26 mouse cellular contexts compared by ENCODE assay signal in genomic region chr14:15359893-15360292, GRCm38 (mm10).
DNase-seq lines count a peak whose midpoint lies in the region; ATAC-seq and TF ChIP-seq lines count a peak whose summit lies in the region.
"Had no signal": no experiment of that assay in that cellular context is flagged by ENCODE, and none has a peak within 500 bp of the region (broad histone marks: within the 10 kb centered on the region; RNA-seq: fewer than 3 reads in every experiment).

No protein-coding gene starts in this region.

- DNase-seq in frontal cortex, postnatal 14 days (ENCODE audit: low spot score in 2 of 2), result no peak
- DNase-seq in layer of hippocampus, adult 18-20 months (ENCODE audit: low spot score in 2 of 2), result peak; percentile 8 to 46
- DNase-seq in layer of hippocampus, adult 9-10 months (ENCODE audit: low spot score), result no peak
- DNase-seq in stomach, postnatal 0 days (ENCODE audit: low spot score), result no peak
- DNase-seq in spleen, postnatal 36 days (ENCODE audit: low spot score in 2 of 2), result no peak
- DNase-seq in ovary, postnatal 36 days (ENCODE audit: low spot score), result no peak
- DNase-seq: adrenal gland, postnatal 25 days; heart, adult 18-20 months; heart, postnatal 14 days; kidney, postnatal 25 days; liver, postnatal 0 days; thymus, adult 2 months; thymus, postnatal 4 days had no signal

- H3K4me2 ChIP-seq in stomach, embryonic 14.5 days (replicated peaks; ENCODE audit: low read depth, low read length), result no peak overlapping the region
- H3K4me2 ChIP-seq in stomach, postnatal 0 days (replicated peaks; ENCODE audit: low read depth), result no peak overlapping the region
- H3K4me2 ChIP-seq: forebrain, embryonic 13.5 days; heart, embryonic 13.5 days; limb, embryonic 12.5 days; liver, embryonic 11.5 days; neural tube, embryonic 13.5 days had no signal

- H3K27me3 ChIP-seq in stomach, embryonic 14.5 days (ENCODE audit: control insufficient read depth, insufficient read depth, low read length), result no peaks in the 10 kb centered on the region
- H3K27me3 ChIP-seq in stomach, postnatal 0 days (ENCODE audit: control insufficient read depth, insufficient read depth, low read length), result no peaks in the 10 kb centered on the region
- H3K27me3 ChIP-seq: forebrain, embryonic 13.5 days; heart, embryonic 13.5 days; limb, embryonic 12.5 days; neural tube, embryonic 13.5 days had no signal

- no peak overlapping the region for H3K9ac ChIP-seq in stomach, embryonic 14.5 days (replicated peaks; ENCODE audit: low read depth, low read length)
- no peak overlapping the region for H3K9ac ChIP-seq in stomach, postnatal 0 days (ENCODE audit: low read length)
- H3K9ac ChIP-seq: forebrain, embryonic 13.5 days; heart, embryonic 13.5 days; limb, embryonic 12.5 days; liver, postnatal 0 days; neural tube, embryonic 13.5 days had no signal

- no peak for TF ChIP-seq EP300 in stomach, postnatal 0 days (optimal IDR thresholded peaks at IDR 0.05)

- peak; percentile 80 for ATAC-seq in frontal cortex, adult (ENCODE audit: low TSS enrichment)
- ATAC-seq in stomach, embryonic 14.5 days (ENCODE audit: insufficient number of reproducible peaks, insufficient read depth, low FRiP score, low read depth), result no peak
- ATAC-seq in stomach, postnatal 0 days (ENCODE audit: low FRiP score, low TSS enrichment), result no peak
- ATAC-seq: forebrain, embryonic 13.5 days; hindbrain, postnatal 0 days; intestine, embryonic 16.5 days; liver, postnatal 0 days; lung, postnatal 0 days; midbrain, embryonic 16.5 days had no signal

- H3K27ac ChIP-seq in stomach, embryonic 14.5 days (ENCODE audit: low read length), result peak overlapping the region; percentile 27; the same call in 1 of the 2 replicates
- no peak overlapping the region for H3K27ac ChIP-seq in stomach, postnatal 0 days (replicated peaks)
- H3K27ac ChIP-seq: forebrain, embryonic 13.5 days; heart, embryonic 13.5 days; hindbrain, postnatal 0 days; limb, embryonic 12.5 days; macrophage; neural tube, embryonic 13.5 days had no signal

- H3K4me1 ChIP-seq in stomach, embryonic 14.5 days (ENCODE audit: control insufficient read depth, insufficient read depth, low read length), result no peaks in the 10 kb centered on the region
- H3K4me1 ChIP-seq in stomach, postnatal 0 days (replicated peaks; ENCODE audit: control insufficient read depth, insufficient read depth), result no peaks in the 10 kb centered on the region
- H3K4me1 ChIP-seq: forebrain, embryonic 13.5 days; limb, embryonic 12.5 days had no signal

- H3K9me3 ChIP-seq in stomach, embryonic 14.5 days (ENCODE audit: control insufficient read depth, low read depth, low read length), result no peaks in the 10 kb centered on the region
- no peaks in the 10 kb centered on the region for H3K9me3 ChIP-seq in stomach, postnatal 0 days (ENCODE audit: control insufficient read depth, low read length)
- H3K9me3 ChIP-seq: forebrain, embryonic 13.5 days; heart, embryonic 13.5 days; limb, embryonic 12.5 days; neural tube, embryonic 13.5 days had no signal

- no peak for TF ChIP-seq CTCF in stomach, postnatal 0 days (IDR thresholded peaks at IDR 0.05; ENCODE audit: low read depth)

- no peak overlapping the region for H3K4me3 ChIP-seq in stomach, embryonic 14.5 days (ENCODE audit: low read depth, low read length)
- H3K4me3 ChIP-seq in stomach, postnatal 0 days (ENCODE audit: low read depth, low read length), result no peak overlapping the region
- H3K4me3 ChIP-seq: forebrain, embryonic 13.5 days; heart, embryonic 13.5 days; limb, embryonic 12.5 days; myocyte; neural tube, embryonic 13.5 days had no signal

- WGBS in stomach, embryonic 14.5 days, result 72% methylated on average over 1 of the region's 1 CpGs
- WGBS in stomach, postnatal 0 days, result 75% methylated on average over 1 of the region's 1 CpGs

- no peaks in the 10 kb centered on the region for H3K36me3 ChIP-seq in stomach, embryonic 14.5 days (ENCODE audit: control insufficient read depth, insufficient read depth, low read length)
- H3K36me3 ChIP-seq in stomach, postnatal 0 days (ENCODE audit: control insufficient read depth, insufficient read depth, low read length), result no peaks in the 10 kb centered on the region
- H3K36me3 ChIP-seq: heart, embryonic 13.5 days; limb, embryonic 12.5 days; neural tube, embryonic 13.5 days had no signal

Comparison
In these comparisons a context has a peak if more than half of its experiments do, and no peak if none do; other contexts are left out.
1. DNase-seq: peak in layer of hippocampus, adult 18-20 months (2 of 2); none in frontal cortex, postnatal 14 days (0 of 2), layer of hippocampus, adult 9-10 months (single experiment), stomach, postnatal 0 days (single experiment), spleen, postnatal 36 days (0 of 2) and ovary, postnatal 36 days (single experiment).